Mouse (Mus musculus) heart, postnatal 0 days (tissue): Measurements from ENCODE around the gene Rnf227. TPM values are rescaled to one million over a fixed set of nuclear protein-coding genes. Genes with fewer than 3 reads are reported as not detected.

Experiments used
- ATAC-seq: fragments of 200-750 bp; cut with Nextera tagmentation; 2 replicates; pipeline ENCODE4 v1.8.0; 2017; ENCODE audit warnings: low read depth, moderate number of reproducible peaks, moderate library complexity; ENCODE audit not compliant: insufficient read depth
- DNase-seq: peaks from one replicate; pipeline ENCODE4 v3.0.0-alpha.2; 2016; ENCODE audit warnings: low spot score
- H3K27ac ChIP-seq: fragments of 300-500 bp; sonication (generic); 2 replicates; pipeline ENCODE4 v1.5.1; 2014; ENCODE audit warnings: low read depth, mild to moderate bottlenecking
- H3K27me3 ChIP-seq: fragments of 300-500 bp; sonication (generic); 2 replicates; pipeline ENCODE4 v1.6.1; 2014; ENCODE audit warnings: low read length, mixed read lengths; ENCODE audit not compliant: control insufficient read depth, insufficient read depth
- H3K36me3 ChIP-seq: fragments of 300-500 bp; sonication (generic); replicated peaks from 2 replicates; pipeline ENCODE4 v1.6.1; 2014; ENCODE audit warnings: low read length, mixed read lengths; ENCODE audit not compliant: control insufficient read depth, insufficient read depth
- H3K4me1 ChIP-seq: fragments of 300-500 bp; sonication (generic); 2 replicates; pipeline ENCODE4 v1.6.1; 2014; ENCODE audit warnings: antibody characterized with exemption; ENCODE audit not compliant: control insufficient read depth, insufficient read depth
- H3K4me2 ChIP-seq: fragments of 300-500 bp; sonication (generic); 2 replicates; pipeline ENCODE4 v1.6.1; 2014; ENCODE audit warnings: low read depth, mild to moderate bottlenecking, low read length, moderate library complexity
- H3K4me3 ChIP-seq: fragments of 300-500 bp; sonication (generic); 2 replicates; pipeline ENCODE4 v1.5.1; 2014; ENCODE audit warnings: low read depth, low read length
- H3K9ac ChIP-seq: fragments of 300-500 bp; sonication (generic); replicated peaks from 2 replicates; pipeline ENCODE4 v1.6.1; 2014; ENCODE audit warnings: low read depth, low read length, mixed read lengths
- H3K9me3 ChIP-seq: fragments of 300-500 bp; sonication (generic); replicated peaks from 2 replicates; pipeline ENCODE4 v1.6.1; 2016; ENCODE audit warnings: low read length; ENCODE audit not compliant: control insufficient read depth
- CTCF ChIP-seq: IDR thresholded peaks from 2 replicates; pipeline ENCODE4 v1.5.1; 2016; ENCODE audit warnings: antibody characterized with exemption, control low read depth, low read depth
- EP300 ChIP-seq: IDR thresholded peaks from 2 replicates; pipeline ENCODE4 v1.6.1; 2016; ENCODE audit warnings: antibody characterized with exemption, low read depth
- WGBS: fragments of 180-500 bp; shearing (Covaris S2); extraction: QIAGEN DNeasy Blood & Tissue Kit; methylation state at CpG from one replicate; pipeline ENCODE4 v1.1.7; 2014; 5-methylcytosine and 5-hydroxymethylcytosine counted together
- polyA plus RNA-seq: library from polyadenylated mRNA; unstranded; fragments of >200 nt; fragmentation: Nextera tagmentation; extraction: Ambion mirVana; gene quantifications from 2 replicates; pipeline ENCODE4 v1.2.1, GENCODE M21; 2015
- total RNA-seq: library from RNA; depleted of rRNA; stranded (reverse); fragments of >200 nt; gene quantifications from 2 replicates; pipeline ENCODE4 v1.2.3, GENCODE M21; 2014; ENCODE audit warnings: low replicate concordance

The Rnf227 gene
- total and polyA plus RNA-seq, 2 experiments from 2014 or later = 3.4 to 10.2 TPM

- no peaks in the 10 kb centered on the region for H3K27me3 ChIP-seq
- no peaks in the 10 kb centered on the region for H3K9me3 ChIP-seq
- no peak overlapping the region for H3K9ac ChIP-seq
- no peak overlapping the region for H3K4me2 ChIP-seq
- TF ChIP-seq CTCF (no peak), EP300 (no peak)
- no peaks in the 10 kb centered on the region for H3K4me1 ChIP-seq
- H3K4me3 ChIP-seq = no peak overlapping the region
- 88% methylated on average over 26 of the region's 26 CpGs for WGBS
- H3K27ac ChIP-seq = no peak overlapping the region
- ATAC-seq (no peak), DNase-seq (no peak)
- peaks cover 62% of the 10 kb centered on the region for H3K36me3 ChIP-seq
These were observed 6.2 kb downstream of the Rnf227 start for GRCm38 (mm10) chr11:69346441-69346840.

- WGBS = 85% methylated on average over 5 of the region's 5 CpGs
- Histone ChIP-seq H3K27ac (no peak overlapping the region), H3K4me1 (no peaks in the 10 kb centered on the region), H3K27me3 (no peaks in the 10 kb centered on the region), H3K9me3 (no peaks in the 10 kb centered on the region), H3K36me3 (peaks cover 91% of the 10 kb centered on the region), H3K4me2 (no peak overlapping the region), H3K9ac (no peak overlapping the region), H3K4me3 (no peak overlapping the region)
- no peak for TF ChIP-seq CTCF
- DNase-seq (no peak), ATAC-seq (no peak)
These were observed 16.3 kb downstream of the Rnf227 start for GRCm38 (mm10) chr11:69356544-69356943.

- no peak overlapping the region for H3K4me2 ChIP-seq
- no peak for ATAC-seq
- no peaks in the 10 kb centered on the region for H3K4me1 ChIP-seq
- 90% methylated on average over 12 of the region's 12 CpGs for WGBS
- no peaks in the 10 kb centered on the region for H3K27me3 ChIP-seq
- no peaks in the 10 kb centered on the region for H3K9me3 ChIP-seq
- H3K27ac ChIP-seq = no peak overlapping the region
- no peak overlapping the region for H3K4me3 ChIP-seq
- no peak for TF ChIP-seq EP300
- TF ChIP-seq CTCF = no peak
- no peak for DNase-seq
- H3K9ac ChIP-seq = no peak overlapping the region
- H3K36me3 ChIP-seq = peaks cover 86% of the 10 kb centered on the region
These were observed 17.4 kb downstream of the Rnf227 start for GRCm38 (mm10) chr11:69357690-69358089.

GRCm38 (mm10) chr11:69362021-69362420 lies 21.8 kb downstream of the Rnf227 start:
- DNase-seq = no peak

GRCm38 (mm10) chr11:69362479-69362878 lies 22.2 kb downstream of the Rnf227 start:
- Histone ChIP-seq H3K27me3 (no peaks in the 10 kb centered on the region), H3K27ac (no peak overlapping the region), H3K9ac (no peak overlapping the region), H3K4me2 (no peak overlapping the region), H3K4me1 (peaks cover 34% of the 10 kb centered on the region), H3K4me3 (no peak overlapping the region), H3K36me3 (peaks cover 50% of the 10 kb centered on the region), H3K9me3 (no peaks in the 10 kb centered on the region)
- no peak for TF ChIP-seq CTCF
- no peak for TF ChIP-seq EP300
- no peak for ATAC-seq
- WGBS = 78% methylated on average over 2 of the region's 2 CpGs
- DNase-seq = no peak

More at GRCm38 (mm10) chr11:69362021-69362420, 21.8 kb downstream of the Rnf227 start:
- Histone ChIP-seq H3K9me3 (no peaks in the 10 kb centered on the region), H3K4me3 (no peak overlapping the region), H3K4me2 (no peak overlapping the region), H3K4me1 (peaks cover 29% of the 10 kb centered on the region), H3K36me3 (peaks cover 55% of the 10 kb centered on the region), H3K27ac (no peak overlapping the region), H3K9ac (no peak overlapping the region), H3K27me3 (no peaks in the 10 kb centered on the region)
- no peak for ATAC-seq
- 78% methylated on average over 7 of the region's 7 CpGs for WGBS
- TF ChIP-seq CTCF (no peak), EP300 (no peak)

GRCm38 (mm10) chr11:69364376-69364775 lies 24.1 kb downstream of the Rnf227 start:
- DNase-seq = no peak
- Histone ChIP-seq H3K9me3 (no peaks in the 10 kb centered on the region), H3K4me1 (peaks cover 41% of the 10 kb centered on the region), H3K4me3 (no peak overlapping the region), H3K27ac (peak overlapping the region; percentile 49), H3K27me3 (no peaks in the 10 kb centered on the region), H3K9ac (no peak overlapping the region), H3K36me3 (peaks cover 34% of the 10 kb centered on the region), H3K4me2 (peak overlapping the region; percentile 24; the same call in 1 of the 2 replicates)
- no peak for ATAC-seq
- no peak for TF ChIP-seq CTCF
- no peak for TF ChIP-seq EP300
- 51% methylated on average over 8 of the region's 8 CpGs for WGBS
